Mouse (Mus musculus) WW6 (cell line): Measurements from ENCODE around the gene Trappc3l.
"Not testable (repeated sequence)": the region's sequence is repeated elsewhere in the genome, so short reads cannot be mapped to it uniquely, and the experiment has no call there.

Experiments
- DNase-seq: peaks from one replicate; pipeline ENCODE4 v3.0.0-alpha.2; 2013; ENCODE audit warnings: low read depth, low spot score

Trappc3l gene

GRCm38 (mm10) chr10:34037401-34037800 is at the start of gene Trappc3l:
TSS of gene Trappc3l (plus strand) at chr10:34037597.
- DNase-seq: no peak

GRCm38 (mm10) chr10:33996686-33997085 is 40.7 kb upstream of the Trappc3l start:
- DNase-seq: not testable (repeated sequence)

- no peak for DNase-seq
Measured at GRCm38 (mm10) chr10:33998397-33998796, 39.0 kb upstream of the Trappc3l start.

- no peak for DNase-seq
Measured at GRCm38 (mm10) chr10:34012581-34012980, 24.8 kb upstream of the Trappc3l start.

GRCm38 (mm10) chr10:34013241-34013640 is 24.2 kb upstream of the Trappc3l start:
- DNase-seq: no peak

- peak; percentile 18 for DNase-seq
Measured at GRCm38 (mm10) chr10:34018746-34019301, 18.6 kb upstream of the Trappc3l start.

GRCm38 (mm10) chr10:34019302-34020075 is 17.9 kb upstream of the Trappc3l start, which contains the start of gene Rwdd1:
TSS of gene Rwdd1 (minus strand) at chr10:34019624.
- peak; percentile 76 for DNase-seq

- DNase-seq: no peak
Measured at GRCm38 (mm10) chr10:34030322-34030721, 7.1 kb upstream of the Trappc3l start.

GRCm38 (mm10) chr10:34033630-34034305 is 3.6 kb upstream of the Trappc3l start:
- peak; percentile 65 for DNase-seq

GRCm38 (mm10) chr10:34036587-34036986 is 810 bp upstream of the Trappc3l start:
- DNase-seq: no peak

- no peak for DNase-seq
Measured at GRCm38 (mm10) chr10:34044210-34044609, 6.8 kb downstream of the Trappc3l start, which contains the start of gene Calhm4. TSS of gene Calhm4 (minus strand) at chr10:34044310.

- DNase-seq: no peak
Measured at GRCm38 (mm10) chr10:34053987-34054386, 16.6 kb downstream of the Trappc3l start.

- DNase-seq: peak; percentile 1
Measured at GRCm38 (mm10) chr10:34066591-34066990, 29.2 kb downstream of the Trappc3l start.

- no peak for DNase-seq
Measured at GRCm38 (mm10) chr10:34069606-34070005, 32.2 kb downstream of the Trappc3l start.

- DNase-seq: no peak
Measured at GRCm38 (mm10) chr10:34070999-34071492, 33.6 kb downstream of the Trappc3l start.

- no peak for DNase-seq
Measured at GRCm38 (mm10) chr10:34071650-34072049, 34.3 kb downstream of the Trappc3l start.

GRCm38 (mm10) chr10:34074522-34075200 is 37.3 kb downstream of the Trappc3l start:
- DNase-seq: no peak

- DNase-seq: no peak
Measured at GRCm38 (mm10) chr10:34086514-34086913, 49.1 kb downstream of the Trappc3l start.

GRCm38 (mm10) chr10:34088515-34088914 is 51.1 kb downstream of the Trappc3l start:
- no peak for DNase-seq

- DNase-seq: no peak
Measured at GRCm38 (mm10) chr10:34089517-34089916, 52.1 kb downstream of the Trappc3l start.

GRCm38 (mm10) chr10:34090481-34090880 is 53.1 kb downstream of the Trappc3l start:
- no peak for DNase-seq

- no peak for DNase-seq
Measured at GRCm38 (mm10) chr10:34091888-34092287, 54.5 kb downstream of the Trappc3l start.
